Mouse (Mus musculus): ENCODE measurements around the gene Dnajb13.
"Not testable (repeated sequence)": the region's sequence is repeated elsewhere in the genome, so short reads cannot be mapped to it uniquely, and the experiment has no call there.

Gene Dnajb13

DNA sequence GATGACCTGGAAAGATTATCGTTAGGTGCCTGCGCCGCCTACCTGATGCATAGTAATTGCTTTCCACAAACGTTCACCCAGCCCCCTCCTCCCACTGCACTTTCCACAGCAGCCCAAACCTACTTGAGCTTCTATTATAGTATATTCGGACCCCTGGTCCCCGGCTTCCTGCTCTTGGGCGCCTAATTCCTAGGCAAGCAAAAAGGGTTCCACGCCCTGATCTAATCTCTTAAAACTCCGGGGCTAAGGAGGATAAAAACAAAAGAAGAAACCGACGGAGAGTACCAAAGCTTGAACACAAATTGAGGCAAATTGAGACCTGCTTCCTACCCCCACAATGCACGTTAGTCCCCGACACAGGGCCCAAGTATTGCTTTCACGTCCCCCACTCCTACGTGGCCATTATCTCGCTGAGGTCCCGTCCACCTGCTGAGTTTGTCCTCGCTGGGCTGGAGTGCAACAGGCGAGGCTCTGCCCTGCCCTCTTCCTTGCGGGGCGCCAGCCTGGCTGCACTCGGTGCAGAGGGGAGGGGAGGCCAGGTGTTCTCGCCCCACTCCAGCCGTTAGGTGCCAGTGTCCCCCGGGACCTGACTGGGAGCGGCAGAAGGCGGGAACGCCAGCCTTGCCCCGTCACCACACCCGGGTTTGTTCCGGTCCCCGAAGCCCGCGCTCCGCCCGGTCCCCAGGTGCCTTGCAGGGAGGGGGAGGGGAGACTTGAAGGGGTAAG lies 22.2 kb downstream of the Dnajb13 start:
- no peak for DNase-seq (ENCODE audit: extremely low read depth, insufficient read length, low spot score)

DNA sequence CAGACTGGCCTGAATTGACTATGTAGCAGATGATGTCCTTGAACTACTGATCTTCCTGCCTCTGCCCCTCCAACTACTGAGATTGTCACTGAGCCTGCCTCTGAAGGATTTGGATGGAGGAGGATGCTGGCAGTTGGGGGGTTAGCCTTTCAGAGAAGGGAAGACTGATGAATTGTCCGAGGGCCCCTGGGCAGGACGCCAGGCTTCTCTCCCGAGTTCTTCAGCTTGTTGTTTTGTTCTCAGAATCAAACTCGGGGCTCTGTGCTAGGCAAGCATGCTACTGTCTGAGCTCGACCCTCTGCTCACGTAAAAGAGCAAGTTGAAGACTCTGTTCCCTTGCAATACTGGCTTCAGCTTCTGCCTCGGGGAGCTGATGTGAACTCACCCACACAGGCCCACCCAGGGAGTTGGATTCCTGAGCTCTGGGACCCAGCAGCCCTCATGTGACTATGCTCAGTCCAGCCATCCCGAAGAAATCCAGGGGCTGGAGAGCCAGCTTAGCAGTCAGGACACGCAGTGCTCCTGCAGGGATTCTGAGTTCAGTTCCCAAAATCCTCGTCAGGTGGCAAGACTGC lies 26.2 kb downstream of the Dnajb13 start:
- DNase-seq (ENCODE audit: extremely low read depth, insufficient read length, low spot score), result no peak

DNA sequence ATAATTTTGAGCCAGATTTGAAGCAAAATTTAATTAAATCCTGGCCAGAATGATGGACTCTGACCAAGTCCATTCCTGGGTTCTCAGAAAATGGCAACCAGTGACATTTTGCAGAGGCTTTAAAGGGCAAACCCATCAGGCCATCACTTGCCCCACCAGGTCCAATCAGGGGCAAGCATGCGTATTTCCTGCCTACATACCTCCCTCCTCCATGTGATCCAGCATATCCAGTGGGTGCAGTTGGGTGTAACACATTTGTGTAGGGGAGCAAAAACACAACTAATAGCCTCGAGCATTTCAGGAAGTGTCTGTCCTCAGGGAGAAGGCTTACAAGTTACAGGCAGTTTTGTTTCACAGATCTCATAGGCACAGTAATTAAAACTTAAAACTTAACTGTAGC lies 27.5 kb downstream of the Dnajb13 start:
- no peak for DNase-seq (ENCODE audit: extremely low read depth, insufficient read length, low spot score)

DNA sequence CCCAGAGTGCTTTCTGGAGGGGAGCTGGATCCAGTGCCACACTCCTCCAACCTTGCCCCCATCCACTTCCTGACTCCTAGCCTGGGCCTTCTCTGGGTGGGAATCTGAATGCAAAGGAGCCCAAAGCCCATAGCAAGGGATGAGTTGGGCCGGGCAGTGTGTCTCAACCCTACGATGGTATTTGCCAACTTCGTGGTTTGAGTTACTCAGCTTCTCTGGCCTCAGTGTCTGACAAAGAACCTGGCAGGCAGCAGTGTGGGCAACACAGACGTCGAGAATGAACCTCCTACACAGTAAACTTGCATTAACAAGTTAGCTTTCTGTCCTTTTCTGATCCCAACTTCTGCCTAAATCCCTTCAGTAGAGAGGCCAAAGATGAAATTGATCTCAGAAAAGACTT lies 30.3 kb downstream of the Dnajb13 start:
- DNase-seq (ENCODE audit: extremely low read depth, insufficient read length, low spot score), result peak; percentile 68

DNA sequence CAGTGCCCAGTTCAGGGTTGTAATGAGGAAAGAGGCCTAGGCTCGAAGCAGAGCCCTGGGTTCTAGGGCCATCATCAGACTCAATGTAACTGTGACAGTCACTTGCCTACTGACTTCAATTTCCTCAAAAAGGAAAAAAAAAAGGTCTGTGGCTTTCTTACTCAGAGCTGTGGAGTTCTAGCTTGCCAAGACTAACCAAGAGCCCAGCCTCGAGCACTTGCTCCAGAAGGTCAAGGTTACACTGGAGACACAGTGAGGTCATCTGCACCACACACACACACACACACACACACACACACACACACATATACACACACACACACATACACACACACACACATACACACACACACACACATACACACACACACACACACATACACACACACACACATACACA lies 32.7 kb downstream of the Dnajb13 start:
- not testable (repeated sequence) for DNase-seq (ENCODE audit: extremely low read depth, insufficient read length, low spot score)

DNA sequence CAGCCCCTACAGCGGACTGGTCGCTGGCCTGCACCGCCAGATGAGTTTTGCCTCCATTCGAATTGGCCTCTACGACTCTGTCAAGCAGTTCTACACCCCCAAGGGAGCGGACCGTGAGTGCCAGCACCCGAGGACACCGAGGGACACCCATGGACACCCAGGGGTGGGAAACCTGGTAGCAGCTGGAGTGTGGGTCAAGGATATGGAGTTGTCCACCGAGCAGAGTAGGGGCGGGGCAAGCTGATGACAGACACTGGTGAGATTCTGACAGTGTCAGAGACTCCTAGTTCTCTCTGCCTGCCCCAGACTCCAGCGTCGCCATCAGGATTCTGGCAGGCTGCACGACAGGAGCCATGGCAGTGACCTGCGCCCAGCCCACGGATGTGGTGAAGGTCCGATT lies 34.6 kb downstream of the Dnajb13 start:
- DNase-seq (ENCODE audit: extremely low read depth, insufficient read length, low spot score), result no peak

DNA sequence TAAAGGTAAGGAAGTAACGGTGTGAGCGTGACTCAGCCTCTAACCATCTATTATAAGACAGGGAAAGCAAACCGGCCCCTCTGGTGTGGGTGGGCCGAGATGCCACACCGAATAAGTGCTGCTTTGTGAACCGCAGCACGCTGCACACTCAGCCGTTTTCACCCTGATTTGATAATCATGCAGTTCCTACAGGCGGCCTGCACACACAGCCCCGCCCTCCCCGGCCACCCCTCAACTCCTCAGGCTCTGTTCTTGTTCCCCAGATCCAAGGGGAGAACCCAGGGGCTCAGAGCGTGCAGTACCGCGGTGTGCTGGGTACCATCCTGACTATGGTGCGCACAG lies 35.0 kb downstream of the Dnajb13 start:
- no peak for DNase-seq (ENCODE audit: extremely low read depth, insufficient read length, low spot score)

DNA sequence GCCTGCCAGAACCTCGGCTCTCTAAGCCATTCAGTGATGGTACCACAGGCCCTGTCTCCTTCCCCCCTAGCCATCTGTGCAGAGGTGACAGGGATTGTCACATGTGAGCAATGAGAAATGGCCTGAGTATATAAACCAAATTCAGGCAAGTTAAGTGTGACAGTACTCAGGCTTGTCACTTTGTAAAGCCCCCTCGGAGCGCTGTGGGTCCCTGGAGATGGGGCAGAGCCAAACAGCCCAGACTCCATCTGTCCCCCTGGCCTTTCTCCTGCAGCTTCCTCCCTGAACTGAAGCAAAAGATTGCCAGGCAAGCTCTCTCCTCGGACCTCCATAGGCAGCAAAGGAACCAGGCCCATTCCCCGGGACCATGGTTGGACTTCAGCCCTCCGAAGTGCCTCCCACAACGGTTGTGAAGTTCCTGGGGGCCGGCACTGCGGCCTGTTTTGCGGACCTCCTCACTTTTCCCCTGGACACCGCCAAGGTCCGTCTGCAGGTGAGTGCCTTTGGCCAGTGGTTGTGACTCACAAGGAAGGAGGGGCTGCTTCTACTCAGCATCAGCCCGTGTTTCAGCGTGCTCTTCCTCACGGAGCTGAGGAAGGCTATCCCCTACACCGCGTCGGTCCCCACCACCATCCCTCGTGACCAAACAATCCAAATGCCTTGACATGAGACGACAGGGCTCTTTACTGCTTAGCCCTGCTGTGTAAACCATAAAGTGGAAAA lies 35.5 kb downstream of the Dnajb13 start:
- no peak for DNase-seq (ENCODE audit: extremely low read depth, insufficient read length, low spot score)

DNA sequence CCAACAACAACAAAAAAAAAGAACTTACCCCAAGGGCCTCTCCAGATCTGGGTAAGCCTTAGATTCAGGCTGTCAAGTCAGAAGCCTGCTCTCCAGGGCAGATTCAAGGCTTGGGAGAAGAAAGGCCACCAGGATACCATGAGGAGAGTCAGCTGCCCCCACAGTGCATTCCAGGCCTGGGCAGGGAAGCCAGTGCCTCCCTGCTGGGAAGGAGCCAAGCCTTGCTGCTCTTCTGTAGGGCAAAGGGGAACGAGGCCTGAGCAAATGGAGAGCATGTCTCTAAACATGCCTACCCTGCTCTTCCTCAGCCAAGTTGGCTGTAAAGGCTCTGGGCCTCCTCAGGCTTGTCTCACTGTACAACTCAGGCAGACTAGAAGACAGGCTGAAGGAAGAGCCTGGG lies 40.1 kb downstream of the Dnajb13 start:
- peak; percentile 55 for DNase-seq (ENCODE audit: extremely low read depth, insufficient read length, low spot score)

DNA sequence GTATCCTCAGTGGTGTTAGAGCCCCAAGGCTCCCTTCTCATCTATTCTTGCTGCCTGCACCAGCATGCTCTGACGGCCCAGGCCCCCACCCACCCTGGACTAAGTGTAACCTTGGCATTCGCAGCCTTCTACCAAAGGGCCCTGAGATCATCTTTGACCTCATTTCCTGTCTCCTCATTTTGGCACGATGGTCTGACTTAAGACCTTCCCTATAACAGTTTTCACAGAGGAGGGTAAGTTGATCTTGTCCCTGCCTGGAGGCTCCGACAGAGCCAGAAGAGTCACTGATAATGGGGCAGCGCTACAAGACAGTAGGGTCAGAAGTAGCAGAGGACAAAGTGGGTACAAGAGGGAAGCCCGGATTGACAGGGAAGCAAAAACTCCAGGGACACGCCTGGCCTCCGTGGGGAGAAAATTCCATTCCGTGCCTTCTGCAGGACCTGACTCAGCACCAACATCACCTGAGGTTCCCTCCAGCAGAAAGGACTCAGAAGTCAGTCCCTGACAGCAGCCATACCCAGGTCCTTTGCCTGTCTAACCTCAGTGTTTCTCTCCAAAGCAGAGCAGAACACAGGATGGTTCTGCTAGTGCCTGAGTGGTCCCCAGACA lies 40.8 kb downstream of the Dnajb13 start:
- no peak for DNase-seq (ENCODE audit: extremely low read depth, insufficient read length, low spot score)

DNA sequence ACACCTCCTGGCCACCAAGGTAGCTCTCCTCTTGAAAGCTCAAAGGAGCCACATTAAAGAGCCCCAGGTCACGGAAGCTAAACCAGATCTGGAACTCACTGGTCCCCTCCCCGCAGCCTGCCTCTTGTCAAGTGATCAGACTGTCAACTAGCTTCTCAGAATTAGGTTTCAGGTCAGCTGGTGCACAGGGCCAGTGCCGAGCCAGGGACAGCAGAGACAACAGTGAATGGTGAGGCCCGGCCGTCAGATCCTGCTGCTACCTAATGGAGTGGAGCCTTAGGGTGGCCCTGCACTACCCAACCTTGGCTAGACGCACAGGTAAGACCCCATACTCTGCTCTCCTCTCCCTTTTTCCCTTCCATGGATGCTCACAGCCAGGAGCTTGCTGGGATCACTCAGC lies 42.0 kb downstream of the Dnajb13 start, which contains the start of gene Ucp3:
Ucp3 (plus strand) TSS at position 214 of the 400 bp plus-strand sequence.
- no peak for DNase-seq (ENCODE audit: extremely low read depth, insufficient read length, low spot score)

DNA sequence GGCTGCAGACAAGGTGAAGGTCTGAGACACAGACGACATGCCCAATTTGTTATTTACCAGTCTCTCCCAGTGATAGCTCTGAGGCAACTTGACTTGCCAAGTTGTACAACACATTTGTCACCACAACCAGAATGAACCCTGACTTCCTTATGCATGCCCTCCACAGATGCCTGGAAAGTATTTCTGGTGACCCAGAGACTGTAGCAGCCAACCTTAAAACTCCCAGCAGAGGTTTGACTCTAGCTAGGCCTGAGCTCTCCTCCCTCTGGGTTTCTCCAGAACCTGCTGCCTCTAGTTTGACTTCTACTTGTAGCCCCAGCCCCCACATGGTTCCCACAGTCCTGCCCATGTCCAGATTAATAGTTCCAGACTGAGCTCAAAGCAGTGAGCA lies 43.4 kb downstream of the Dnajb13 start:
- DNase-seq (ENCODE audit: extremely low read depth, insufficient read length, low spot score), result no peak

DNA sequence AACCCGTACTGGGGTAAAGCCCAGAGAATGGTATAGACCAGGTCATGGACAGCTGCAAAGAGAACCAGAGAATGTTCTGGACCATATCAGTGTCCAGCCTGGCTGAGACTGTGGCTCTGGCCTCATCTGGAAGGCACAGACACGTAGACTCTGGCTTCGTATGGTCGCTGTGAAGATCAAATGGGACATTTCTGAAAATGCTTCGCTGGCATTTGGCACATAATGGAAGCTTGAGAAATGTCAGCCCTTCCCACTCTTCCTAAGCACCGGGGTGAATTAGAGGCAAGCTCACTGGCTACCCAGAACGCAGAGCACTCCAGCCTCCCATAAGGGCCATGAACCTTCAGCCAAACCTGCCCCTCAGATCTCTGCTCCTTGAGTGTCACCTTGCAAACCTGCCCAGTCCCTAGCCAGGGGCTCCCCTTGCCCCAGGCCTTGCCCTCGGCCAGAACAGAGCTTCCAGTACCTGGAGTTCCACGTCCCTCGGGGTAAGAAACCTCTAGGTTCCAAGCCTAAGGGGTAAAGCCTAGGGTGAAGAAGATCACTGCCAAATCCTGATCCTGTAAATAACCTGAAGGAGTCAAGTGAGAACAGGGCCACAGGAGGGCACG lies 43.9 kb downstream of the Dnajb13 start:
- DNase-seq (ENCODE audit: extremely low read depth, insufficient read length, low spot score), result no peak

DNA sequence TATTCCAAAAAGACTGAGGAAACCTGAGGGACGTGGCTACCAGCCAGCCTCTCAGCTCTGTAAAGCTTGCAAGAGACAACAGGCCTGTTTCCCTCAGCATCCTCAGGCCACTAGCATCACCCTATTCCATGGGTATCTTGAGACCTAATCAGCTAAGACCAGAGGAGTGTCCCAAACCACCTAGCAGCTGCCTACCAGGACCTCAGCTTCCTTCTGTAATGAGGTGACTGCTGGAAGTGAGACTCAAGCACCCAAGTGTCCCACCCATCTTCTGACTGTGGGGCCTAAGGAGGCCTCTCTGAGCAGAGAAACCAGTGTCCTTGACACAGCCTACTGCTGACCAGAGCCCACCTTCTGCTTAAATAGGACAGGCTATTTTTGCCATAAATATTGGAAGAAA lies 45.3 kb downstream of the Dnajb13 start:
- no peak for DNase-seq (ENCODE audit: extremely low read depth, insufficient read length, low spot score)

DNA sequence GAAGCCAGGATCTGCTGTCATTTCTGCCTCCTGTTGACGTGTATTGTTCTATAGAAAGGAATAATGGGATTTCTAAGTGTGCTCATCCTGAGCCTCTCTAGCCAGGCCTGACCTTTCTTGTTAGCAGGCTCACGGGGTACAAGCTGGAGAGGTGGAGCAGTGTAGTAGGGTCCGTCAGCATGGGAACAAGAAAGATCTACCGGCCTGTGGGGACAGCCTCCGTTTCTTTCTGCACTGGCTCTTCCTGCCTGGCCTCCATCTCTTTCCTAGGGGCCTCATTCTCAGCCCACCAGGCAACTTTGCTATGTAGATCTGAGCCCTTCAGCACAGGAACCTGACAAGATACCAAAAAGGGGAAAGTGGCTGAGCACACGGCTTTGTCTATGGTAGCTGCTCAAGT lies 46.0 kb downstream of the Dnajb13 start:
- no peak for DNase-seq (ENCODE audit: extremely low read depth, insufficient read length, low spot score)

DNA sequence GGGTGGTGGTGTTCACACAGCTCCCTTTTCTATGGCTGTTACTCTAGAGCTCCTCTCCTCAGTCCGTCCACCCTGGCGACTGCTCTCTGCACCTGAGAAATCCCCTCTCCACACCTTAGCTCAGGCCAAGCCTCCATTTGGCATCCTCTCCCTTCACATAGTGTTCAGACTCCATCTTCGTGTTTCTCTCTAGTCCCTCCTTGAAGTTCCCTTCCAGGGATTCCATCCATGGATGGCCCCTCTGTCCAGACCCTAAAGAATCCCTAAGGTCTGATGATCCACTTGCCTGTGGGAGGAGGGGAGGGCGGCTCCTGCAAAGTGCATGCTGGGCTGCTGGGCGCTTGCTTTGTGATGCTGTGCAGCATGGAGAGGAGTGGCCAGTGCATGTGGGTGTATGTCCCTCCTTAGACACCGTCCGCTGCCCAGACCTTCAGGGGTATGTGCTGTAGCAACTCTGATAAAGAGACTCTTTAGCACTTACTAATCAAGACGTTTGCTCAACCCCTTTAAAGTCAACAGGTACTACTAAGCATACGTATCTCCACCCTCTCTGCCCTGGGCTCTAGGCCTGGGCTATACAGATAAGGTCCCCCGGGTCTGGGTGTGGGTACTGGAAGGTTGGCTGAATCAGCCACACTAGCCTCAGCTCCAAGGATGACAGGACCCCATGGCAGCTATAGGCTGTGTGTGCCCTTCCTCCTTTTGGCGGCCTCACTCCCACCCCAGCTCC lies 47.8 kb downstream of the Dnajb13 start:
- no peak for DNase-seq (ENCODE audit: extremely low read depth, insufficient read length, low spot score)

DNA sequence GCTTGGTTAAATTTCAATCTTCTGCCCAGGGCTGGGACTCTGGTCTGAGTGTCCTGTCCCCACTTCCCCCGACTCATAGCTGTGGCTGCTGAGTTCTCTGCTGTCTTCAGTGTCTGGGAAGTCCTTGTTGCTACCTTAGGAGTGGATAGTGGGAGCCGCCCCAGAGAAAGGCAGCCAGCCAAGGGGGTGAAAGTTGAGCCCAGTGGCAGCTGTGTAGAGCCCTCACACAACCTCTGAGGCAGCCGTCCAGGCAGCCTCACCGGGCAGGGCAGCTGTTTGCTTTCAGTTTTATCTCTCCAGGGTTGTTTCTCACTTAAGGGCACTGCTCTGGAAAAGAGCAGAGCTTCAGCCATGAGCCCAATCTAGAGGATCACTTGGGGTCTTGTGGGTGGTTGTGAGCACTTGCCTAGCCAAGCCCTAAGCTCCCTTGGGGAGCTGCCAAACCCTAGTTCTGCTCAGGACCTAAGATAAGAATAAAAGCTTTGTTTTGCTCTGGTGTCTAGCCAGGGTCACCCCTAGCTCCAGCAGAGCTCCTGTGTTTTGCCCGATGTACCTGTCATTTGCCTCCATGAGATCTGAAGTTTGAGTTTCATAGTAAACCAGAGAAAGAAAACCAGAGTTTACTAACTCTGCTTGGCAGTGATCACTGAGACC lies 49.0 kb downstream of the Dnajb13 start:
- peak; percentile 51 for DNase-seq (ENCODE audit: extremely low read depth, insufficient read length, low spot score)

DNA sequence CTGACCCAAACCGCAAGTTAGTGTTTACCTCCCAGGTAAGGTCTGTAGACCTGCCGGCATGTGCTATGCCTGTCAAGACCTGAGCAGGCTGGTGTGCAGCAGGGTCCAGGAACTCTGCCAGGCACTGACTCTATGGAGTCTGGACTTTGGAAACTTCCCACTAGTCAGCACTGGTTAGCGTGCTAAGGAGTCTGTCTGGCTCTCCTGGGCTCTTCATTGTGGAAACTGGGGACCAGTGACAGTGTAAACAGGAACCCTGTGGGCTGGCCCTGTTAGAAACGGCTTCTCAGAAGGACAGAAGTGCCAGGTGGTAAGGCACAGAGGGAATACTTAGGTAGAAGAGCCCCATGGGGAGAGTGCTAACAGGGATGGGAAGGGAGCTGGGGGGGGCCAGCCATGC lies 49.5 kb downstream of the Dnajb13 start:
- no peak for DNase-seq (ENCODE audit: extremely low read depth, insufficient read length, low spot score)

DNA sequence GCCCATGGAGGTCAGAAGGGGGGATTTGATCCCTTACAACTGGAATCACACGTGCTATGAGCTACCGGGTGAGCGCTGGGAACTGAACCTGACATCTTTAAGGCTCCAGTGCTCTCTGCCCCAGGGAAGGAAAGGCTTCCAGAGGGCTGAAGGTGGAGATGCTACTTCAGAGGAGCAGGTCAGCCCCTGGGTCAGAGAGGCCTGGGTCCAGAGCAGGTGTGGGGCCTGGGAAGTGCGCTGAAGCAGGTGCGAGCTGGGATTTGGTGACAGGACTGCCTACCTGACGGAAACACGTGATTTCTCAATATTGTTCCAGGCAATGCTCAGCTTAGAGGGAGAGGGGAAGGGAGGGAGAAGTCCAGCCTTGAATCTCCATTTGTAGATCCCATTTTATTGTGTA lies 50.5 kb downstream of the Dnajb13 start:
- DNase-seq (ENCODE audit: extremely low read depth, insufficient read length, low spot score), result no peak

DNA sequence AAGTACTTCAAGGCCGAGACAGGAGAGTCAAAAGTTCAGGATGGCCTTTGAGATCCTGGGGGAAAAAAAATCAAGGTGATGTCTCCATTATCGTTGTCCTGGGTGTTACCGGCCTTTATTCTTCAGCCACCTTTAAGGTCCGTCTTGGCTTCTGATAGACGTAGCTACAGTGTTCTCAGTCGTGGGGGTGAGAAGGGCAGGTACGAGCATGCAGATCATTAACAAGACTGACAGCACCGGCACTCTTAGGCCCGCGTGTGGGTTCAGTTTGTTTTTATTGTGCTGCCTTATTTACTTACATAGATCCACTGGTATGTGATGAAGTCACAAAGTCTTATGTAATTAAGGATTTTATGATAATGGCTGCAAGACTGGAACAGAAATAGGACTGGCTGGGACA lies 51.0 kb downstream of the Dnajb13 start:
- no peak for DNase-seq (ENCODE audit: extremely low read depth, insufficient read length, low spot score)
